Mouse (Mus musculus): ENCODE data around the gene Disp3.

GRCm38 (mm10) chr4:148273229-148273628 is 14.5 kb downstream of the Disp3 start:
- TF ChIP-seq POLR2A (IDR thresholded peaks at IDR 0.05; ENCODE audit: extremely low read depth, insufficient read depth, low read length), result no peak
- no peak for TF ChIP-seq CTCF (IDR thresholded peaks at IDR 0.05; ENCODE audit: extremely low read depth, insufficient read depth, low read length)
